Mouse (Mus musculus): ENCODE measurements around the gene Runx1. TPM values are rescaled to one million over a fixed set of nuclear protein-coding genes. Genes with fewer than 3 reads are reported as not detected.

The Runx1 gene
- polyA plus RNA-seq (2012; rRNA removed), result 1.9 and 2.7 TPM in 2 replicates

GRCm38 (mm10) chr16:92825908-92826650 lies at the start of gene Runx1:
Gene Runx1 (minus strand): TSS chr16:92826149.

All from liver, embryonic 18 days (tissue).